Comparison of ENCODE assay signal across 8 mouse cellular contexts in the genomic region with DNA sequence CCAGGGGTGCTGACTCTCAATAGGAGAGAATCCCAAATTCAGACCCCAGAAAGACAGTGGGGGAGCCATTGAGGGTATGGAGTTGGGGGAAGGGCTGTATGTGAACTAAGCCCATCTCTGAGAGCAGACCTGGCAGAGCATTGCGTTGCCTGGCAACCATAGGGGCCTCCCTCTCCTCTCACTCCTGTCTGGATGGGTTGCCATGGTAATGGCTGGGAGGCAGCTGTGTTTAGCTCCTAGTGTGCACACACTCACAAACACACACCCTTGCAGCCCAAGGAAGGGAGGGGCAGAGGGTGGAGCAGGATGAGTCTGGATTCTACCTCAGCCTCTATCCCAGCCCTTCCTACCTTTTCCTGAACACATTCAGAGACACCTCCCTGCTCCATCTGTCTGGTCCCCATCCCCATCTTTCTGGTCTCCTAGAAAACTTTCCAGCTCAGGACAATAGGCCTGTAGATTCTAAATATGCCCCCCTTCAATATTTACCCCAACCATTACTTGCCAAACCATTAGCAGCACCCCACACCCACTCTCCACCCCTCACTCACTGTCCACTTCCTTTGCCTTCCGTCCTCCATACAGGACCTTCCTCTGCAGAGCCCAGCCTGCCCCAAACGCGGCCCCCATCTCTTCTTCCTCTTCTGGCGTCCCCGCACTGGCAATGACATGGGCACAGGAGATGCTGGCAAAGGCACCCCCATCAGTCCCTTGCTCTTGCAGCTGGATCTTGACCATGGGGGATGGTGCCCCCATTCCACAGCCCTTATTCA. TPM values are rescaled to one million over a fixed set of nuclear protein-coding genes. Genes with fewer than 3 reads are reported as not detected.
DNase-seq lines count a peak whose midpoint lies in the region; ATAC-seq and TF ChIP-seq lines count a peak whose summit lies in the region.

No protein-coding gene starts in this region.

- peak overlapping the region; percentile 19 for H3K4me3 ChIP-seq in forebrain, postnatal 0 days (ENCODE audit: low read depth, low read length)
- H3K4me3 ChIP-seq in midbrain, postnatal 0 days (ENCODE audit: low read depth, low read length) = peak overlapping the region; percentile 21

- peak overlapping the region; percentile 95 for H3K27ac ChIP-seq in forebrain, postnatal 0 days (ENCODE audit: low read depth, low read length)
- H3K27ac ChIP-seq in midbrain, postnatal 0 days (ENCODE audit: low read depth, low read length) = peak overlapping the region; percentile 90

- H3K4me2 ChIP-seq in forebrain, postnatal 0 days (ENCODE audit: low read depth) = peak overlapping the region; percentile 53
- H3K4me2 ChIP-seq in midbrain, postnatal 0 days (ENCODE audit: low read depth, low read length, poor library complexity, severe bottlenecking) = peak overlapping the region; percentile 61

- no peaks in the 10 kb centered on the region for H3K9me3 ChIP-seq in forebrain, postnatal 0 days (ENCODE audit: low read length)
- H3K9me3 ChIP-seq in midbrain, postnatal 0 days (ENCODE audit: low read length) = no peaks in the 10 kb centered on the region

- 23% methylated on average over 6 of the region's 6 CpGs for WGBS in forebrain, postnatal 0 days
- 21% methylated on average over 6 of the region's 6 CpGs for whole genome bisulfite sequencing in midbrain, postnatal 0 days

- H3K36me3 ChIP-seq in forebrain, postnatal 0 days (ENCODE audit: insufficient read depth) = peaks cover 49% of the 10 kb centered on the region
- H3K36me3 ChIP-seq in midbrain, postnatal 0 days (ENCODE audit: insufficient read depth, low read length) = peaks cover 33% of the 10 kb centered on the region

- peak; percentile 34 for TF ChIP-seq CTCF in forebrain, postnatal 0 days (IDR thresholded peaks at IDR 0.05; ENCODE audit: low read depth)
- no peak for TF ChIP-seq CTCF in midbrain, postnatal 0 days (IDR thresholded peaks at IDR 0.05)

- ATAC-seq in forebrain, postnatal 0 days = peak; percentile 98
- ATAC-seq in midbrain, postnatal 0 days (ENCODE audit: low FRiP score) = peak; percentile 92
- ATAC-seq in activated CD4-positive, CD25-positive, alpha-beta regulatory T cell, adult 4 months = no peak

- peak; percentile 70 to 75 for DNase-seq in cerebellum, postnatal 14 days
- DNase-seq in cerebellum, postnatal 36 days = no peak
- peak; percentile 97 for DNase-seq in forebrain, postnatal 0 days
- DNase-seq in layer of hippocampus, postnatal 36 days = peak; percentile 89 to 91
- peak; percentile 98 for DNase-seq in midbrain, postnatal 0 days (ENCODE audit: low spot score)
- no peak for DNase-seq in gastrocnemius, postnatal 4 days (ENCODE audit: low spot score in 2 of 2)
- DNase-seq in ovary, postnatal 10 days (ENCODE audit: low spot score) = no peak

- H3K9ac ChIP-seq in forebrain, postnatal 0 days = peak overlapping the region; percentile 43
- peak overlapping the region; percentile 46 for H3K9ac ChIP-seq in midbrain, postnatal 0 days (replicated peaks; ENCODE audit: low read length, poor library complexity, severe bottlenecking)

- H3K4me1 ChIP-seq in forebrain, postnatal 0 days (ENCODE audit: insufficient read depth) = peaks cover 37% of the 10 kb centered on the region
- peaks cover 41% of the 10 kb centered on the region for H3K4me1 ChIP-seq in midbrain, postnatal 0 days (ENCODE audit: insufficient read depth, low read length)

- no peaks in the 10 kb centered on the region for H3K27me3 ChIP-seq in forebrain, postnatal 0 days (ENCODE audit: insufficient read depth, low read length)
- H3K27me3 ChIP-seq in midbrain, postnatal 0 days (ENCODE audit: insufficient read depth, low read length) = no peaks in the 10 kb centered on the region

RNA-seq across cellular contexts. Expression of a gene that starts 6.9 kb away (rescaled TPM):
- 251 and 252 TPM in 2 replicates for total RNA-seq in forebrain, postnatal 0 days (2014; rRNA removed)
- polyA plus RNA-seq in forebrain, postnatal 0 days (2015; fragmentation: Nextera tagmentation; extraction: Ambion mirVana) = 42.0 and 48.9 TPM in 2 replicates
- 10 to 100 TPM; 65.4 to 66.3 TPM for total RNA-seq in layer of hippocampus, postnatal 36 days (2021)
- total RNA-seq in midbrain, postnatal 0 days (2014; rRNA removed) = 230 and 261 TPM in 2 replicates
- polyA plus RNA-seq in midbrain, postnatal 0 days (2015; fragmentation: Nextera tagmentation; extraction: Ambion mirVana) = 47.0 and 50.1 TPM in 2 replicates
- total RNA-seq in gastrocnemius, postnatal 4 days (2021) = 1 to 10 TPM in 1 of 2 experiments, under 1 TPM in 1; 0.73 to 1.2 TPM
- polyA plus RNA-seq in activated CD4-positive, CD25-positive, alpha-beta regulatory T cell, adult 4 months (2017; shearing (Covaris generic)) = under 1 TPM in 1 of 2 experiments, not detected in 1; 0.19 TPM

RNA-seq across cellular contexts. Expression of a gene that starts 11.1 kb away (rescaled TPM):
- 120 and 135 TPM in 2 replicates for total RNA-seq in forebrain, postnatal 0 days (2014; rRNA removed)
- 112 and 134 TPM in 2 replicates for polyA plus RNA-seq in forebrain, postnatal 0 days (2015; fragmentation: Nextera tagmentation; extraction: Ambion mirVana)
- total RNA-seq in layer of hippocampus, postnatal 36 days (2021) = 100 to 1,000 TPM; 170 to 176 TPM
- 188 and 320 TPM in 2 replicates for total RNA-seq in midbrain, postnatal 0 days (2014; rRNA removed)
- polyA plus RNA-seq in midbrain, postnatal 0 days (2015; fragmentation: Nextera tagmentation; extraction: Ambion mirVana) = 157 and 179 TPM in 2 replicates
- total RNA-seq in gastrocnemius, postnatal 4 days (2021) = 100 to 1,000 TPM; 162 to 187 TPM
- polyA plus RNA-seq in activated CD4-positive, CD25-positive, alpha-beta regulatory T cell, adult 4 months (2017; shearing (Covaris generic)) = 10 to 100 TPM; 62.9 to 82.3 TPM

RNA-seq across cellular contexts. Expression of a gene that starts 44.2 kb away (rescaled TPM):
- 28.8 and 47.4 TPM in 2 replicates for total RNA-seq in forebrain, postnatal 0 days (2014; rRNA removed)
- polyA plus RNA-seq in forebrain, postnatal 0 days (2015; fragmentation: Nextera tagmentation; extraction: Ambion mirVana) = 39.1 and 41.8 TPM in 2 replicates
- 10 to 100 TPM; 24.1 to 24.6 TPM for total RNA-seq in layer of hippocampus, postnatal 36 days (2021)
- total RNA-seq in midbrain, postnatal 0 days (2014; rRNA removed) = 32.5 and 42.1 TPM in 2 replicates
- polyA plus RNA-seq in midbrain, postnatal 0 days (2015; fragmentation: Nextera tagmentation; extraction: Ambion mirVana) = 38.8 and 47.8 TPM in 2 replicates
- 10 to 100 TPM; 14.5 to 15.8 TPM for total RNA-seq in gastrocnemius, postnatal 4 days (2021)
- polyA plus RNA-seq in activated CD4-positive, CD25-positive, alpha-beta regulatory T cell, adult 4 months (2017; shearing (Covaris generic)) = 1 to 10 TPM; 7.2 to 8.8 TPM

RNA-seq across cellular contexts. Expression of a gene that starts 49.9 kb away (rescaled TPM):
- total RNA-seq in forebrain, postnatal 0 days (2014; rRNA removed) = 18.7 and 22.1 TPM in 2 replicates
- polyA plus RNA-seq in forebrain, postnatal 0 days (2015; fragmentation: Nextera tagmentation; extraction: Ambion mirVana) = 12.6 and 15.0 TPM in 2 replicates
- 10 to 100 TPM; 57.7 to 61.1 TPM for total RNA-seq in layer of hippocampus, postnatal 36 days (2021)
- total RNA-seq in midbrain, postnatal 0 days (2014; rRNA removed) = 20.4 and 28.1 TPM in 2 replicates
- polyA plus RNA-seq in midbrain, postnatal 0 days (2015; fragmentation: Nextera tagmentation; extraction: Ambion mirVana) = 15.5 and 16.9 TPM in 2 replicates
- 1 to 10 TPM; 7.8 to 7.9 TPM for total RNA-seq in gastrocnemius, postnatal 4 days (2021)
- 10 to 100 TPM; 15.8 to 20.1 TPM for polyA plus RNA-seq in activated CD4-positive, CD25-positive, alpha-beta regulatory T cell, adult 4 months (2017; shearing (Covaris generic))

RNA-seq across cellular contexts. Expression of a gene that starts 53.0 kb away (rescaled TPM):
- total RNA-seq in forebrain, postnatal 0 days (2014; rRNA removed) = 33.3 and 47.7 TPM in 2 replicates
- polyA plus RNA-seq in forebrain, postnatal 0 days (2015; fragmentation: Nextera tagmentation; extraction: Ambion mirVana) = 18.3 and 21.1 TPM in 2 replicates
- total RNA-seq in layer of hippocampus, postnatal 36 days (2021) = 10 to 100 TPM; 40.8 to 44.5 TPM
- total RNA-seq in midbrain, postnatal 0 days (2014; rRNA removed) = 40.8 and 46.0 TPM in 2 replicates
- 16.1 and 17.6 TPM in 2 replicates for polyA plus RNA-seq in midbrain, postnatal 0 days (2015; fragmentation: Nextera tagmentation; extraction: Ambion mirVana)
- 10 to 100 TPM; 25.0 to 34.2 TPM for total RNA-seq in gastrocnemius, postnatal 4 days (2021)
- 10 to 100 TPM; 22.4 to 26.9 TPM for polyA plus RNA-seq in activated CD4-positive, CD25-positive, alpha-beta regulatory T cell, adult 4 months (2017; shearing (Covaris generic))

Comparison
In these comparisons a context has a peak if more than half of its experiments do, and no peak if none do; other contexts are left out.
1. DNase-seq: peak in cerebellum, postnatal 14 days (2 of 2), forebrain, postnatal 0 days (single experiment), layer of hippocampus, postnatal 36 days (2 of 2) and midbrain, postnatal 0 days (single experiment); none in cerebellum, postnatal 36 days (0 of 2), gastrocnemius, postnatal 4 days (0 of 2) and ovary, postnatal 10 days (single experiment).
2. RNA of a gene that starts 6.9 kb away (total RNA-seq): 230 to 261 TPM in midbrain, postnatal 0 days, 251 to 252 TPM in forebrain, postnatal 0 days and 65.4 to 66.3 TPM in layer of hippocampus, postnatal 36 days; 0.73 to 1.2 TPM in gastrocnemius, postnatal 4 days; every median in the first group is over 10 times any median in the second.